Mouse (Mus musculus): Measurements from ENCODE around the gene Taok1. TPM values are rescaled to one million over a fixed set of nuclear protein-coding genes. Genes with fewer than 3 reads are reported as not detected.
"Not testable (repeated sequence)": the region's sequence is repeated elsewhere in the genome, so short reads cannot be mapped to it uniquely, and the experiment has no call there.

The Taok1 gene
- polyA plus RNA-seq, 1 experiment from 2014 or later: 14.3 TPM

DNA sequence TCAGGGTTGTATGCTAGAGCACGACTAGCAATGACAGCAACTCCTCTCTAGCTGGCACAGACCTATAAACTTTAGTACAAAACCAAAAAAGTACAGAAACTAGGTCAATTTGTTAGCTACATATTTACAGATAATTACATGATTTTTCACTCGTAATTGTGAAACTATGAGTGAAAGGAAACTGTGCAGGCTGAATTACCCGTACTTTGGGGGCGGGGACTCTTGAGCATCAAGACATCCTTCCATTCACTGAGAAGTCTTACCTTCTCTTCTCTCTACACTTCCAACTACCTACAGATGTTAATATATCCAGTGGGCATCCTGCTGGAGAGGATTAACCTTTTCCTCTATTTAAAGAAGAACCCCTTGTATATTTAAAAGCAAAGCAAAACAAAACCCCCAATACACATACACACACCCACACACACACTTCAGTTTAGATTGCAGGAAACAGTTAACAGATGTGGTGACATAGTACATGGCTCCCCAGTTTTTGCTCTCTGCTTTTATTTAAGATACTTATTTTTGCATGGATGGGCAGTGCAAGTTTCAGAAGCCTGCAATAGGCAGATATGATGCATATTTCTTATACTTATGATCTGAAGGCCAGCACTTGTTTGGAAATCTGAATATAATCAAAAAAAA is 75.3 kb downstream of the Taok1 start:
- Histone ChIP-seq H3K9ac (no peak overlapping the region), H3K4me1 (no peaks in the 10 kb centered on the region), H3K27me3 (no peaks in the 10 kb centered on the region), H3K36me3 (peaks cover 27% of the 10 kb centered on the region), H3K4me2 (no peak overlapping the region), H3K9me3 (no peaks in the 10 kb centered on the region), H3K27ac (no peak overlapping the region), H3K4me3 (no peak overlapping the region)
- 84% methylated on average over 4 of the region's 4 CpGs for WGBS
- no peak for ATAC-seq (ENCODE audit: insufficient number of reproducible peaks, insufficient read depth, low FRiP score, low TSS enrichment, low read depth)

DNA sequence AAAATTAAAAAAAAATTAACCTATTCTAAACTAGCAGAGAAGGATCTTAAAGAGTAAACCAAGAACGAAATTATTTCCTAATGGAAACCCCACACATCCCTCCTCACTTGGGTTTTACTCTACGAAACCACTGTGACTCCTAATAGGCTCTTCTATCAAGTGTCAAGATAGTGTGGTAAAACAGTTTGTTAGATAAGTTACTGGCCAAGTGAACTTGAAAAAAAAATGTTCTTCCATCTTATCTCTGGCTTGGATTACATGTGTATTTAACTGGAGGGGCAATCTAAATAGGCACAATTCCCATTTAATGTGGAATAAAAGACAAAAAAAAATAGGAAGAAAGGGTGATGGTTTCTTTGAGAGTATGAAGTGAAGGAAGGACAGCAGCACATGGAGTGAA is 76.8 kb downstream of the Taok1 start:
- Histone ChIP-seq H3K4me1 (no peaks in the 10 kb centered on the region), H3K27ac (no peak overlapping the region), H3K27me3 (no peaks in the 10 kb centered on the region), H3K9me3 (no peaks in the 10 kb centered on the region), H3K4me3 (no peak overlapping the region), H3K36me3 (peaks cover 13% of the 10 kb centered on the region), H3K9ac (no peak overlapping the region), H3K4me2 (no peak overlapping the region)
- ATAC-seq (ENCODE audit: insufficient number of reproducible peaks, insufficient read depth, low FRiP score, low TSS enrichment, low read depth): no peak
- 95% methylated on average over 2 of the region's 2 CpGs for WGBS

DNA sequence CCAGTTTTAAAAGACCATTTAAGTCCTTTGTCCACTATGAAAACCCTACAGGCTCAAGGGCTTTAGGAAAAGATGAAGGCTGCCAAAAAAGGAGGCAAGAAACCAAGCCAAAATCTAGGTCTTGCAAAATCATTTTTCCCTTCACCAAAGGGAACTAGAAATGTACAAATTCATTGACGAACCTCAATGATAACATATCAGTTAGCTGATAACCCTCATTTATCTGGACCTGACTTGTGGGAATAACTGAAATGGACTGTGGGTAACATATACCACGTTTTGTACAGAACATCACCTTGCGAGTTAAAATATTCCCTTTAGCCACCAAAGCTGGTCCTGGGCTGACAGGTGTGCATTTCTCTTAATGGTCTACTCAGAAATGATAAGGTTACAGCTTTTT is 78.0 kb downstream of the Taok1 start:
- H3K9ac ChIP-seq: no peak overlapping the region
- no peak for ATAC-seq (ENCODE audit: insufficient number of reproducible peaks, insufficient read depth, low FRiP score, low TSS enrichment, low read depth)
- no peak overlapping the region for H3K27ac ChIP-seq
- H3K4me2 ChIP-seq: no peak overlapping the region
- no peak overlapping the region for H3K4me3 ChIP-seq
- no peaks in the 10 kb centered on the region for H3K4me1 ChIP-seq
- no peaks in the 10 kb centered on the region for H3K27me3 ChIP-seq
- 83% methylated on average over 3 of the region's 3 CpGs for WGBS
- H3K36me3 ChIP-seq: peaks cover 8% of the 10 kb centered on the region
- H3K9me3 ChIP-seq: no peaks in the 10 kb centered on the region

DNA sequence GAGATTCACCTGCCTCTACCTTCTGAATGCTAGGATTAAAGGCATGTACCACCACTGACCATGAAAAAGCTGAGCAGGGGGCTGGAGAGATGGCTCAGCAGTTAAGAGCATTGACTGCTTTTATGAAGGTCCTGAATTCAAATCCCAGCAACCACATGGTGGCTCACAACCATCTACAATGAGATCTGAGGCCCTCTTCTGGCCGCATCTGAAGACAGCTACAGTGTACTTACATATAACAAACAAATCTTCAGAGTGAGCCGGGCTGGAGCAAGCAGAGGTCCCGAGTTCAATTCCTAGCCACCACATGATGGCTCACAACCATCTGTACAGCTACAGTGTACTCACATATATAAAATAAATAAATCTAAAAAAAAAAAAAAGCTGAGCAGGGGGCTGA is 79.2 kb downstream of the Taok1 start:
- H3K9ac ChIP-seq; H3K4me3 ChIP-seq; ATAC-seq (ENCODE audit: insufficient number of reproducible peaks, insufficient read depth, low FRiP score, low TSS enrichment, low read depth); H3K9me3 ChIP-seq; H3K4me2 ChIP-seq; H3K4me1 ChIP-seq; H3K36me3 ChIP-seq; H3K27ac ChIP-seq; H3K27me3 ChIP-seq: not testable (repeated sequence)
- WGBS: 81% methylated on average over 3 of the region's 3 CpGs

DNA sequence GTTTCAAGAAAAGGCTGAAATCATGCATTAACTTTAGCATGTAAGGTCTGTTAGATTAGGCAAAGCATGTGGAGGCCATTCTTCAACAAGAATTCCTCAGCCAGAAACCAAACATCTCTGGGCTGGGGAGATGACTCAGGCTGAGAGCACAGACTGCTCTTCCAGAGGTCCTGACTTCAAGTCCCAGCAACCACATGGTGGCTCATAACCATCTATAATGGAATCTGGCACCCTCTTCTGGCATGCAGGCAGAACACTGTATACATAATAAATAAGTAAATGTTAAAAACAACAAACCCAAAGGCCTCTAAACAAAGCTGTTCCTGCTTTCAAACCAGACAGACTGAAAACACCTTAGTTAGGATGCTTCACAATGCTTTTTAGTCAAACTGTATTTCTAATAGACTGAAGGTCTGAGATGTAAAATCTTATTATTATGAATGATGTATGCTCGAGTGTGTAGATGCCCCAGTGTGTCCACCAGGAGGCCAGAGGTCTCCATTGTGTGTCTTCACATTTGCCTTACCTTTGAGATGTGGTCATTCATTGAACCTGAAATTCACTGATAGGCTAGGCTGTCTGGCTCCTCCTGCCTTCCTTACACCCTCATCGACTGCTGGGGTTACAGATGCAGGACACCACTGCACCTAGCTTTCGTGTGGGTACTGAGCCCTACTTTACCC is 81.7 kb downstream of the Taok1 start:
- no peaks in the 10 kb centered on the region for H3K27me3 ChIP-seq
- no peak overlapping the region for H3K4me3 ChIP-seq
- no peak overlapping the region for H3K9ac ChIP-seq
- no peaks in the 10 kb centered on the region for H3K36me3 ChIP-seq
- no peaks in the 10 kb centered on the region for H3K9me3 ChIP-seq
- no peak overlapping the region for H3K27ac ChIP-seq
- WGBS: 76% methylated on average over 3 of the region's 3 CpGs
- no peaks in the 10 kb centered on the region for H3K4me1 ChIP-seq
- H3K4me2 ChIP-seq: no peak overlapping the region
- no peak for ATAC-seq (ENCODE audit: insufficient number of reproducible peaks, insufficient read depth, low FRiP score, low TSS enrichment, low read depth)

DNA sequence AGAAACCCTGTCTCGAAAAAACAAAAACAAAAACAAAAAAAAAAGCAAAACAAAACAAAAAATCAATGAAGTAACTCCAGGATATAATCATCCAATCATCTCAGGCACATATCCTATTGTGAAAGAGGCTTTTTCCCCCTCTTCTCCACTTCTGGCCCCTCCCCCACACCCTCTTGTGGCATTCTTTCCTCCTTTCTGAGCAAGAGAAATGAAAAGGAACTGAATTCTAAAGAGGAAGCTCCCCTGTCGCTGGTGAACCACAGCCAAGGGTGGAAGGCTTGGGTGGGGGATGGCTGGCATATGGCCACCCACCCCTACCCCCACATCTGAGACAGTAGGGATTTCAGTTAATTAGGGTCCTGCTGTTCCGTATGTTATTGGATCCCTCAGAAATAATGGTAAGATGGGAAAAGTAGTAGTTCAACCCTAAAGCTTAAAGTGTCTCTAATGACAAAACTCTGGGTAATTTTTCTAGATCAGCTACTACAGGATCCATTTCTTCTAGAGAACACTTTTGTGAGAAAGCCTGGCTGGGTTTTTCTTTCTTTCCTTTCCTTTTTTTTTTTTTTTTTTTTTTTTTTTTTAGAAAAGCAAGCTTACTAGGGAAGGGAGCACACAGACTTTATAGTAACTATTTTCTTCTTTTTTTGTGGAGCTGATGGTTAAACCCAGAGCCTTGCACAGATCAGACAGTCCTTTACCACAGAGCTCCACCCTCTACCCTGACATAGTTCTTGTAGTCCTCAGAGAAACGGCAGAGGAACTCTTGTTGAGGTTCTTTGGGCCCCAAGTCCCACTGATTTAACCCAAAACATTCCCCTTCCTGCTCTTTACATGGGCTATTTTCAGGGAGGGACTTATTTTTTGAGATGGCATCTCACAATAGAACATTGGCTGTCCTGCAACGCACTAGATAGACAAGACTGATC is 86.8 kb downstream of the Taok1 start:
- H3K9me3 ChIP-seq: no peaks in the 10 kb centered on the region
- peaks cover 20% of the 10 kb centered on the region for H3K4me1 ChIP-seq
- 40% methylated on average over 5 of the region's 5 CpGs for WGBS
- no peak for ATAC-seq (ENCODE audit: insufficient number of reproducible peaks, insufficient read depth, low FRiP score, low TSS enrichment, low read depth)
- H3K36me3 ChIP-seq: no peaks in the 10 kb centered on the region
- H3K9ac ChIP-seq: no peak overlapping the region
- no peak overlapping the region for H3K4me3 ChIP-seq
- H3K27ac ChIP-seq: no peak overlapping the region
- peaks cover 26% of the 10 kb centered on the region for H3K27me3 ChIP-seq
- H3K4me2 ChIP-seq: no peak overlapping the region; the same call in 1 of the 2 replicates

DNA sequence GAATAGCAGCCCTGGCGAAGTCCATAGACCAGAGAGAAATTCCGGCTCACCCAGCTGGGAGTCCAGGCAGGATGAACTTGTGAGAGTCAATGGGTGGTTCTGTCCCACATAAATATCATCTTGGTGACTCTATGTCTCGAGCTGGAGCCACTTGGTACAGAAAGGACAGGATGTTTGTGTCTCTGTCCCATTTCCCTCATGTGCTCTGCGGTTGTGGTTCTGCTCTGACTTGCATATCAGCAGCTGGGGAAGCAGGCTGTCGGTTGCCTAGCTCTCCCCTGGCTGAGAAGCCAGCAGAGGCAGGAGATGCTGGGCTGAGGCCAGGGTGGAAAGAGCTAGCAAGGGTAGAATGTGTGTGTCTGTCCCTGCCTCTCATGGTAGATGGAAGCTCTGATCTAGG is 88.6 kb downstream of the Taok1 start, which contains the start of gene Gm10392:
TSS of gene Gm10392 (minus strand) at position 156 of the 400 bp plus-strand sequence.
- H3K4me1 ChIP-seq: peaks cover 38% of the 10 kb centered on the region
- H3K9me3 ChIP-seq: no peaks in the 10 kb centered on the region
- H3K36me3 ChIP-seq: no peaks in the 10 kb centered on the region
- no peak within 1 kb of the TSS for H3K9ac ChIP-seq
- H3K4me3 ChIP-seq: no peak within 1 kb of the TSS
- peak within 1 kb of the TSS; percentile 58 for H3K27ac ChIP-seq
- 74% methylated on average over 5 of the region's 5 CpGs for WGBS
- no peak within 1 kb of the TSS for H3K4me2 ChIP-seq
- no peak for ATAC-seq (ENCODE audit: insufficient number of reproducible peaks, insufficient read depth, low FRiP score, low TSS enrichment, low read depth)
- H3K27me3 ChIP-seq: peaks cover 44% of the 10 kb centered on the region

DNA sequence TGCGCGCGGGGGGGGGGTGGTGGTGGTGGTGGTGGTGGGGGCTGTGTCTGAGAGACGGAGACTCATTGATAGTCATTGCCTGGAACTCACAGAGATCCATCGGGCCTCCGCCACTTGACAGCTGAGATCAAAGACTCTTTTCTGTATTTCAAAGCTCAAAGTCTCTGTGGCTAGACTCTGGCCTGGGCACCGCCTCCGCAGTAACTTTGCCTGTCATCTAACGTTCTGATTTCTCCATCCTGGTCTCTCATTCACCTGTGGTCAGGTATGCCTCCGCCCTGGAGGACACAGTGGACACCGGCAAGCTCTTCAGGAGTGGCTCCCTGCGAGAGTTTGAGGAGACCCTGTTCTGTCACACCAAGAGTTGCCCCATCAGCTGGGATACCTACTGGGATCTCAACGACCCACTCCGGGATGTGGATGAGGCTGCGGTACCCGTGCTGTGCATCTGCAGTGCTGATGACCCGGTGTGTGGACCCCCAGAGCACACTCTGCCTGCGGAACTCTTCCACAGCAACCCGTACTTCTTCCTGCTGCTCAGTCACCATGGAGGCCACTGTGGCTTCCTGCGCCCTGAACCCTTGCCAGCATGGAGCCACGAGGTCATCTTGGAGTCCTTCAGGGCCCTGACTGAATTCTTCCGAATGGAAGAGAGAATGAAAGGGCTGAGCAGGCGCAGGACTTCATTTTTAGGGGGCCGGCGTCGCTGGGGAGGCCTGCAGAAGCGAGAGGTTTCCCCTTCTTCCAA is 89.4 kb downstream of the Taok1 start:
- Histone ChIP-seq H3K9ac (no peak overlapping the region), H3K27ac (no peak overlapping the region), H3K9me3 (no peaks in the 10 kb centered on the region), H3K36me3 (no peaks in the 10 kb centered on the region), H3K4me2 (no peak overlapping the region), H3K27me3 (peaks cover 45% of the 10 kb centered on the region), H3K4me1 (peaks cover 44% of the 10 kb centered on the region), H3K4me3 (no peak overlapping the region)
- no peak for ATAC-seq (ENCODE audit: insufficient number of reproducible peaks, insufficient read depth, low FRiP score, low TSS enrichment, low read depth)
- WGBS: 79% methylated on average over 27 of the region's 27 CpGs

DNA sequence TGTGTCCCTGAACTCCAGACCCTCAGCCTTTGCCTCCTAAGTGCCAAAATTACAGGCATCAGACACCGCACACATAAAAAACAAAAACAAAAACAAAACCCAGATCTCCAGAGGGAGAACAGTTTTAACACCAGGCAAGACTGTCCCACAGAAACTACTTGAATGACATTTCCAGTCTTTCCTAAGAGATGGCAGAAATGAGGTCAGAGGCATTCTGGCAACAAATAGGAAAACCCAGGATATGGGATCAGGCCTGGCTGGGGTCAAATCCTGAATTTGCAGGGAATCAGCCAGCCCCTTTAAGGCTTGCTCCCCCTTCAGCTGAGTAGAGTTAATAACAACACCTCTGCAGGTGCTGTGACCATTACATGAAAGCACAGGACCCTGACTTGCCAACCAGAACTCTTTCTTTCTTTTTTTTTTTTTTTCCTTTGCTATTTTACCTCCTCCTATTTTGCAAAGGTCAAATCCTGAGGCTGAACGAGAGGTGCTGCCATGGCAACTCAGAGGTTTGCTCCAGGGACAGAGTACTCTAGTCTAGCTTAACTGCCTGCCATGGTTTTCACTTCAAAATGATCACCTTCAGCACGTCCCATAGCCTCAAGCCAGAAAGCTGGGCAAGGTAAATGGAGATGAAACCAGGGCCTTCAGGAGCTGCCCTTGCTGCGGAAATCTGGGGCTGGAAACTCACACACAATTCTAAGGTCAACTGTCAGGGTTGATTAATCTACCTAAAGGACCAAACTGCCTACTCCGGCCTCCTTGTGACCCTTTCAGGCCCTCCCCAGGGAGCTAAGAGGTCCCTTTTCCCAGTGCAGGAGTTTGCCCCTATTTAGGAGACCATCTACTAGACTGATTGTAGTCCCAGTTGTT is 90.8 kb downstream of the Taok1 start:
- Histone ChIP-seq H3K27ac (no peak overlapping the region), H3K4me1 (peaks cover 49% of the 10 kb centered on the region), H3K9me3 (no peaks in the 10 kb centered on the region), H3K9ac (no peak overlapping the region), H3K4me3 (no peak overlapping the region), H3K4me2 (no peak overlapping the region), H3K27me3 (peaks cover 45% of the 10 kb centered on the region), H3K36me3 (no peaks in the 10 kb centered on the region)
- ATAC-seq (ENCODE audit: insufficient number of reproducible peaks, insufficient read depth, low FRiP score, low TSS enrichment, low read depth): no peak
- 49% methylated on average over 5 of the region's 5 CpGs for WGBS

DNA sequence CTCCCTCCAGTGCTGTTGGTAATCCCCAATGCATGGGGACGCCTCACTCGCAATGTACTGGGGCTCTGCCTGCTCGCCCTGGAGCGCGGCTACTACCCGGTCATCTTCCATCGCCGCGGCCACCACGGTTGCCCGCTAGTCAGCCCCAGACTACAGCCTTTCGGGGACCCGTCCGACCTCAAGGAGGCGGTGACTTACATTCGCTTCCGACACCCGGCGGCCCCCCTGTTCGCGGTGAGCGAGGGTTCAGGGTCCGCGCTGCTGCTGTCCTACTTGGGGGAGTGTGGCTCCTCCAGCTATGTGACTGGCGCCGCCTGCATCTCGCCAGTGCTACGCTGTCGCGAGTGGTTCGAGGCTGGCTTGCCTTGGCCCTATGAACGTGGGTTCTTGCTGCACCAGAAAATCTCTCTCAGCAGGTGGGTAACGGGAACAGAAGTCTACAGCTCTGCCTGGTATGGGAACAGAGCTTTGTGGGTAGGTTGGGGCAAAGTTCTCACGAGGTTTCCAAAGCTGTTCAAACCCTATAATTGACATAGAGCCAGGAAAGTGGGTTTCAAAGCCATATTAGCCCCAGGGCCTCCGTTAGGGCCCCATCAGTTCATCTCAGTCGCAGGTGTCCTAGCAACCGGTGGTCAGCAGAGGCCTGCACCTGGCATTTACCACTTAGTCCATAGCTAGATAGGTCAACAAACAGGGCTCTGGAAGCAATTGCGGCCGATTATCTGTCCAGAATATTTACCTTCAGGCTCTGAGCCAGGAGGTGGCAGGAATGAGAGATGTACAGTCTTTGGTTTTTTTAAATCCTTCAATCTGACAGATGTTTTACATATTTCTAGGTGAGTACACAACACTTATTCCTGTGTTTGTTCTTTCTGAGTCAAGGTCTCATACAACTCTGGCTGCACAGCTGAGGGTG is 91.7 kb downstream of the Taok1 start, which contains the start of gene Trp53i13:
TSS of gene Trp53i13 (minus strand) at position 344 of the 916 bp plus-strand sequence.
- peaks cover 45% of the 10 kb centered on the region for H3K27me3 ChIP-seq
- 5% methylated on average over 39 of the region's 39 CpGs for WGBS
- peaks cover 55% of the 10 kb centered on the region for H3K4me1 ChIP-seq
- H3K9me3 ChIP-seq: no peaks in the 10 kb centered on the region
- peak within 1 kb of the TSS; percentile 98 for H3K4me2 ChIP-seq
- H3K9ac ChIP-seq: peak within 1 kb of the TSS; percentile 69
- peak within 1 kb of the TSS; percentile 67 for H3K4me3 ChIP-seq
- no peak for ATAC-seq (ENCODE audit: insufficient number of reproducible peaks, insufficient read depth, low FRiP score, low TSS enrichment, low read depth)
- no peak within 1 kb of the TSS for H3K27ac ChIP-seq
- H3K36me3 ChIP-seq: no peaks in the 10 kb centered on the region
